Mouse (Mus musculus): ENCODE data around the gene Ica1l. TPM values are rescaled to one million over a fixed set of nuclear protein-coding genes. Genes with fewer than 3 reads are reported as not detected.

Gene Ica1l
- polyA plus RNA-seq, 1 experiment from 2014 or later = 1.5 TPM

- H3K27ac ChIP-seq = no peak overlapping the region
- H3K9ac ChIP-seq (replicated peaks) = no peak overlapping the region
- peaks cover 56% of the 10 kb centered on the region for H3K36me3 ChIP-seq
- no peak overlapping the region for H3K4me2 ChIP-seq
- WGBS = 66% methylated on average over 6 of the region's 6 CpGs
- no peak overlapping the region for H3K4me3 ChIP-seq (replicated peaks)
- H3K27me3 ChIP-seq = no peaks in the 10 kb centered on the region
- H3K9me3 ChIP-seq = no peaks in the 10 kb centered on the region
- no peaks in the 10 kb centered on the region for H3K4me1 ChIP-seq (replicated peaks)
- ATAC-seq (ENCODE audit: insufficient number of reproducible peaks, insufficient read depth, low FRiP score, low TSS enrichment, low read depth) = no peak
These were observed 76.7 kb downstream of the Ica1l start for GRCm38 (mm10) chr1:59966171-59966785.

- peaks cover 35% of the 10 kb centered on the region for H3K36me3 ChIP-seq
These were observed 83.0 kb downstream of the Ica1l start for GRCm38 (mm10) chr1:59959941-59960340.

GRCm38 (mm10) chr1:59957206-59957605, 85.8 kb downstream of the Ica1l start:
- Histone ChIP-seq H3K36me3 (peaks cover 27% of the 10 kb centered on the region), H3K9me3 (no peaks in the 10 kb centered on the region), H3K9ac (replicated peaks) (no peak overlapping the region), H3K4me3 (replicated peaks) (no peak overlapping the region), H3K4me1 (replicated peaks) (no peaks in the 10 kb centered on the region), H3K4me2 (no peak overlapping the region), H3K27me3 (no peaks in the 10 kb centered on the region), H3K27ac (no peak overlapping the region)
- WGBS = 68% methylated on average over 3 of the region's 3 CpGs
- no peak for ATAC-seq (ENCODE audit: insufficient number of reproducible peaks, insufficient read depth, low FRiP score, low TSS enrichment, low read depth)

More at GRCm38 (mm10) chr1:59959941-59960340, 83.0 kb downstream of the Ica1l start:
- H3K27me3 ChIP-seq = no peaks in the 10 kb centered on the region
- no peak overlapping the region for H3K4me3 ChIP-seq (replicated peaks)
- H3K9me3 ChIP-seq = no peaks in the 10 kb centered on the region
- H3K27ac ChIP-seq = no peak overlapping the region
- WGBS = 82% methylated on average over 1 of the region's 1 CpGs
- no peak overlapping the region for H3K9ac ChIP-seq (replicated peaks)
- H3K4me1 ChIP-seq (replicated peaks) = no peaks in the 10 kb centered on the region
- H3K4me2 ChIP-seq = no peak overlapping the region
- ATAC-seq (ENCODE audit: insufficient number of reproducible peaks, insufficient read depth, low FRiP score, low TSS enrichment, low read depth) = no peak

GRCm38 (mm10) chr1:59947509-59947908, 95.5 kb downstream of the Ica1l start:
- ATAC-seq (ENCODE audit: insufficient number of reproducible peaks, insufficient read depth, low FRiP score, low TSS enrichment, low read depth) = no peak
- WGBS = 90% methylated on average over 2 of the region's 4 CpGs
- Histone ChIP-seq H3K27ac (no peak overlapping the region), H3K4me2 (no peak overlapping the region), H3K27me3 (no peaks in the 10 kb centered on the region), H3K36me3 (peaks cover 27% of the 10 kb centered on the region), H3K9me3 (0 out of 2 replicates have a peak, but pooled peaks cover 4% of the 10 kb centered on the region), H3K9ac (replicated peaks) (no peak overlapping the region), H3K4me3 (replicated peaks) (no peak overlapping the region), H3K4me1 (replicated peaks) (peaks cover 7% of the 10 kb centered on the region; the same call in 1 of the 2 replicates)

GRCm38 (mm10) chr1:59945969-59946368, 97.0 kb downstream of the Ica1l start:
- Histone ChIP-seq H3K9me3 (0 out of 2 replicates have a peak, but pooled peaks cover 4% of the 10 kb centered on the region), H3K4me1 (replicated peaks) (peaks cover 7% of the 10 kb centered on the region), H3K27ac (no peak overlapping the region), H3K9ac (replicated peaks) (no peak overlapping the region), H3K4me3 (replicated peaks) (no peak overlapping the region), H3K36me3 (peaks cover 21% of the 10 kb centered on the region), H3K4me2 (no peak overlapping the region), H3K27me3 (no peaks in the 10 kb centered on the region)
- ATAC-seq (ENCODE audit: insufficient number of reproducible peaks, insufficient read depth, low FRiP score, low TSS enrichment, low read depth) = no peak
- 85% methylated on average over 1 of the region's 1 CpGs for WGBS

- H3K9me3 ChIP-seq = 0 out of 2 replicates have a peak, but pooled peaks cover 4% of the 10 kb centered on the region
- H3K4me1 ChIP-seq (replicated peaks) = peaks cover 7% of the 10 kb centered on the region
- H3K4me2 ChIP-seq = no peak overlapping the region
- no peaks in the 10 kb centered on the region for H3K27me3 ChIP-seq
- H3K4me3 ChIP-seq (replicated peaks) = no peak overlapping the region
- peaks cover under 1% of the 10 kb centered on the region for H3K36me3 ChIP-seq
- 49% methylated on average over 5 of the region's 5 CpGs for WGBS
- no peak for ATAC-seq (ENCODE audit: insufficient number of reproducible peaks, insufficient read depth, low FRiP score, low TSS enrichment, low read depth)
- no peak overlapping the region for H3K27ac ChIP-seq
- H3K9ac ChIP-seq (replicated peaks) = no peak overlapping the region
These were observed 99.2 kb downstream of the Ica1l start for GRCm38 (mm10) chr1:59943825-59944224.

GRCm38 (mm10) chr1:59942057-59942790, 100.8 kb downstream of the Ica1l start:
- WGBS = 81% methylated on average over 6 of the region's 6 CpGs
- no peaks in the 10 kb centered on the region for H3K36me3 ChIP-seq
- no peak overlapping the region for H3K4me3 ChIP-seq (replicated peaks)

GRCm38 (mm10) chr1:59941063-59941462, 101.9 kb downstream of the Ica1l start:
- Histone ChIP-seq H3K4me1 (replicated peaks) (peaks cover 7% of the 10 kb centered on the region), H3K4me2 (no peak overlapping the region), H3K27me3 (no peaks in the 10 kb centered on the region), H3K4me3 (replicated peaks) (no peak overlapping the region), H3K9ac (replicated peaks) (no peak overlapping the region), H3K27ac (no peak overlapping the region), H3K9me3 (no peaks in the 10 kb centered on the region), H3K36me3 (no peaks in the 10 kb centered on the region)
- 95% methylated on average over 1 of the region's 1 CpGs for WGBS
- ATAC-seq (ENCODE audit: insufficient number of reproducible peaks, insufficient read depth, low FRiP score, low TSS enrichment, low read depth) = no peak

More at GRCm38 (mm10) chr1:59942057-59942790, 100.8 kb downstream of the Ica1l start:
- no peak overlapping the region for H3K27ac ChIP-seq
- no peaks in the 10 kb centered on the region for H3K27me3 ChIP-seq
- no peak overlapping the region for H3K9ac ChIP-seq (replicated peaks)
- H3K9me3 ChIP-seq = no peaks in the 10 kb centered on the region
- peaks cover 7% of the 10 kb centered on the region for H3K4me1 ChIP-seq (replicated peaks)
- no peak for ATAC-seq (ENCODE audit: insufficient number of reproducible peaks, insufficient read depth, low FRiP score, low TSS enrichment, low read depth)
- H3K4me2 ChIP-seq = no peak overlapping the region

GRCm38 (mm10) chr1:59932991-59933390, 110.0 kb downstream of the Ica1l start:
- Histone ChIP-seq H3K9ac (replicated peaks) (no peak overlapping the region), H3K4me2 (no peak overlapping the region), H3K4me1 (replicated peaks) (no peaks in the 10 kb centered on the region), H3K4me3 (replicated peaks) (no peak overlapping the region), H3K27me3 (no peaks in the 10 kb centered on the region), H3K9me3 (no peaks in the 10 kb centered on the region), H3K27ac (no peak overlapping the region), H3K36me3 (no peaks in the 10 kb centered on the region)
- WGBS = 85% methylated on average over 2 of the region's 2 CpGs
- no peak for ATAC-seq (ENCODE audit: insufficient number of reproducible peaks, insufficient read depth, low FRiP score, low TSS enrichment, low read depth)
